Mouse (Mus musculus) liver, embryonic 13.5 days (tissue): Measurements from ENCODE around the gene Gm49711. TPM values are rescaled to one million over a fixed set of nuclear protein-coding genes. Genes with fewer than 3 reads are reported as not detected.
"Not testable (repeated sequence)": the region's sequence is repeated elsewhere in the genome, so short reads cannot be mapped to it uniquely, and the experiment has no call there.

Experiments used
- ATAC-seq: fragments of 200-750 bp; cut with Nextera tagmentation; 2 replicates; pipeline ENCODE4 v1.8.0; 2017; ENCODE audit warnings: low read depth, mild to moderate bottlenecking, moderate number of reproducible peaks, moderate library complexity
- DNase-seq: peaks from one replicate; pipeline ENCODE4 v3.0.0; 2022
- H3K27ac ChIP-seq: fragments of 300-500 bp; sonication (generic); 2 replicates; pipeline ENCODE4 v1.5.1; 2015; ENCODE audit warnings: moderate library complexity, mild to moderate bottlenecking, inconsistent platforms
- H3K27me3 ChIP-seq: fragments of 300-500 bp; sonication (generic); 2 replicates; pipeline ENCODE4 v1.6.1; 2015; ENCODE audit warnings: mild to moderate bottlenecking, inconsistent platforms
- H3K36me3 ChIP-seq: fragments of 300-500 bp; sonication (generic); 2 replicates; pipeline ENCODE4 v1.6.1; 2015; ENCODE audit warnings: mild to moderate bottlenecking, inconsistent platforms
- H3K4me1 ChIP-seq: fragments of 300-500 bp; sonication (generic); replicated peaks from 2 replicates; pipeline ENCODE4 v1.6.1; 2015; ENCODE audit warnings: inconsistent platforms
- H3K4me2 ChIP-seq: fragments of 300-500 bp; sonication (generic); 2 replicates; pipeline ENCODE4 v1.6.1; 2015; ENCODE audit warnings: inconsistent platforms, mild to moderate bottlenecking, moderate library complexity
- H3K4me3 ChIP-seq: fragments of 300-500 bp; sonication (generic); replicated peaks from 2 replicates; pipeline ENCODE4 v1.5.1; 2015; ENCODE audit warnings: mild to moderate bottlenecking, inconsistent platforms
- H3K9ac ChIP-seq: fragments of 300-500 bp; sonication (generic); 2 replicates; pipeline ENCODE4 v1.6.1; 2015; ENCODE audit warnings: mild to moderate bottlenecking, inconsistent platforms
- H3K9me3 ChIP-seq: fragments of 300-500 bp; sonication (generic); replicated peaks from 2 replicates; pipeline ENCODE4 v1.6.1; 2016; ENCODE audit warnings: inconsistent platforms
- WGBS: fragments of 180-500 bp; shearing (Covaris S2); methylation state at CpG from one replicate; pipeline ENCODE4 v1.1.7; 2015; ENCODE audit not compliant: insufficient replicate concordance; 5-methylcytosine and 5-hydroxymethylcytosine counted together
- polyA plus RNA-seq: library from polyadenylated mRNA; unstranded; fragments of >200 nt; fragmentation: Nextera tagmentation; extraction: Ambion mirVana; gene quantifications from 2 replicates; pipeline ENCODE4 v1.2.1, GENCODE M21; 2015

Gm49711 gene
- polyA plus RNA-seq, 1 experiment from 2014 or later: not detected

DNA sequence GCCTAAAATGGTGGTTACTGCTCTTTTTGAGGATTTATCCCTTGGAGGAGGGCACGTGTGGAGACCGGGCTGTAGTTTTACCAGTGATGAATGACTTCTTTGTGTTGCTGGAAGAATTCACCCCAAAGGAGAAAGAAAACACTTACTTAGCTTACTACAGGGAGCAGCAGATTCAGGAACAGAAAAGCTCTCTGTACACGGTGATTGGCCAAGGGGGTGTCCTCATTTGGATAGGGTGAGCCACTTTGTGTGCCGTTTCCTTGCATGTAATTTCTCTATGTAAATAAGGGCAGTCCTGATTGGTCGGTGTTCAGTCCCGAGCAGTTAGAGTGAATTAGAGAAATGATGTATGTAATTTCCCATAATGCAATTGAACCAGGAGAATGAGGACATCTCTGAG, 137.0 kb downstream of the Gm49711 start:
- Histone ChIP-seq H3K9me3 (no peaks in the 10 kb centered on the region), H3K4me1 (no peaks in the 10 kb centered on the region), H3K9ac (no peak overlapping the region), H3K4me3 (no peak overlapping the region), H3K27ac (no peak overlapping the region), H3K27me3 (no peaks in the 10 kb centered on the region), H3K4me2 (no peak overlapping the region), H3K36me3 (no peaks in the 10 kb centered on the region)
- ATAC-seq (no peak), DNase-seq (no peak)
- WGBS: 71% methylated on average over 6 of the region's 6 CpGs

DNA sequence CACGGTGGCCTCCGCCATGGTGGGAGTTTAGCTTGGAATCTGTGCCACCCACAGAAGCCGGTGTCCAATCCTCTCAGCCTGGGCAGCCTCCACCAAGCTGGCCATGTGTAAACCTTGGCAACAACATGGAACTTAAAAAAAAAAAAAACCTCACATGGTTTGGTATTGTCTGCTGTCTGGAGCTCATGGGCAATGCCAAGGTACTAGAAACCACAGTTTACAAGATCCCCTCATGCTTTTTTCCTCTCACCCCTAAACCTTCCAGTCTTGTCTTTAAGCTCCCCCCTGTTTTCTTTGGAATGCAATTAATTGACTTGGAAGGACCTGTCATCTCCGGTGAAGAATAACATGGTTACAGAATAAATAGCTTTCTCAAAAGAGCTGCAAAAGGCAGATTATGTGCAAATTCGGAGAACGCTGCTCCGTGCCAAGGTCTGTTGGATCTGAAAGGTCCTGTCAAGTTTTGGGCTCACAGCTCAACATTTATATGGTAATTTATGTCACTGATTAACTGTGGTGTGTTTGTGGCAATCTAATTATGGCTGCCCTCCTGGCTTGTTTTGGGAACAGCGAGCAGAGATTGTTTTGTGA, 138.7 kb downstream of the Gm49711 start:
- WGBS: 79% methylated on average over 8 of the region's 8 CpGs
- Histone ChIP-seq H3K27ac (no peak overlapping the region), H3K4me1 (no peaks in the 10 kb centered on the region), H3K9me3 (no peaks in the 10 kb centered on the region), H3K9ac (no peak overlapping the region), H3K4me3 (no peak overlapping the region), H3K4me2 (no peak overlapping the region), H3K27me3 (no peaks in the 10 kb centered on the region), H3K36me3 (no peaks in the 10 kb centered on the region)
- no peak for ATAC-seq
- no peak for DNase-seq

DNA sequence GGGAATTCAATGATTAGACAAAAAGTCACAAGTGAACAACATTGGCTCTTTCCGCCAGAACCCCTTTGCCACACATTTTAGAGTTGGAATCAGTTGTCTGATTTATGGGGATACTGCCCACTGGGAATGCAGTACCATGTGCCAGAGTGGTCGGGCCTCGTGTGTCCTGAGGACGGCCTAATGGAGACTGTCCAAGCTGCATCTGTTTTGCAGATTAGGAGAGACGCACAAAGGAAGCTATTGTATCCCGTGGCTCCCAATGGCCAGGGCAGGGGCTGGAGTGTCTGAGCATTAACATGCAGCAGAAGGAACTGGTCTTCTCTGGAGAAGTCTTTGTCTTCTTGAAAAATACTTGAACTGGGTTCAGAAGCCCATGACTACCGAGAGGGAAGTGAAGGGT, 142.5 kb downstream of the Gm49711 start:
- Histone ChIP-seq H3K27ac (no peak overlapping the region), H3K4me2 (no peak overlapping the region), H3K9ac (no peak overlapping the region), H3K9me3 (no peaks in the 10 kb centered on the region), H3K4me3 (no peak overlapping the region), H3K27me3 (no peaks in the 10 kb centered on the region), H3K4me1 (no peaks in the 10 kb centered on the region), H3K36me3 (no peaks in the 10 kb centered on the region)
- ATAC-seq (no peak), DNase-seq (no peak)
- 67% methylated on average over 7 of the region's 7 CpGs for WGBS

DNA sequence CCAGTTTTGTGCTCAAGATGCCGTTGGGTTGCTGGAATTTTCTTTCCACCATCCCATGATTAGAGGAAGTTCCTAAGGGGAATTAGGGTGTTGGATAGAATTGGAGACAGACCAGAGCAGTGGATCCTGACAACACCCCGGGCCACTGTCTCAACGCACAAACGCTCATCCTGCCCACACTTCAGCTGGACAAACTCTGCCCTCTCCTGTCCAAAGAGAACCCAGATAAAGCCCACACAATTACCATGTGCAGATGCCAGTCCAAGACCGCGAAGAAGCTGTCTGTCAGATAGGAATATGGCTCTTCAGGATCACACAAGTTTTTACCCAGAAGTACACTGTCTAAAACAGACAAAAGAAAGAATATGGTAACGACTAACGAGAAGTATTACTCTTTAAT, 145.5 kb downstream of the Gm49711 start:
- H3K27ac ChIP-seq: no peak overlapping the region
- no peaks in the 10 kb centered on the region for H3K36me3 ChIP-seq
- H3K9me3 ChIP-seq: no peaks in the 10 kb centered on the region
- no peaks in the 10 kb centered on the region for H3K4me1 ChIP-seq
- no peaks in the 10 kb centered on the region for H3K27me3 ChIP-seq
- no peak overlapping the region for H3K4me3 ChIP-seq
- 64% methylated on average over 8 of the region's 8 CpGs for WGBS
- no peak overlapping the region for H3K4me2 ChIP-seq
- H3K9ac ChIP-seq: no peak overlapping the region
- ATAC-seq (no peak), DNase-seq (no peak)

DNA sequence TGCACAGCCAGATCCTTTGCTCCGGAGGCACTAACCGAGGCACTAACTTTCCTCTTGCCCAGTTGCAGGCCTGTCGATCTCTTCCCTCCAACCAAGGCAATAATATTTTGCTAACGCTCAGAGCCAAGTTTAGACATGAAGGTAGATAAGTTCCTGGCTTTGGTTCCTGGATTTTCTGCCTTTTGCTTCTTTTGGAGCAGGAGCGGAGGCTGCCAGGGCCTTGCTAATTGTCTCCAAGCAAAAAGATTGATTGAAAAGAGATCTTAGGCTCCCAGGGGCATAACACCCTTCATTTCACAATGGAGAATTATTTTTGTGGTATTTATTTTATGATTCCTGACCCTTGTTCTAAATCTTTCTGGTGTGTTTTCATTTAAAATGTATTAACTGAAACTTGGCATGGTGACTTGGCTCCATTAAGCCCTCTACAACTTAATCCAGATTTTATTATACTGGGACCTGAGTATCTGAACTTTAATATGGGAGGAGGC, 151.2 kb downstream of the Gm49711 start:
- no peak overlapping the region for H3K27ac ChIP-seq
- no peaks in the 10 kb centered on the region for H3K9me3 ChIP-seq
- no peak overlapping the region for H3K4me3 ChIP-seq
- WGBS: 70% methylated on average over 5 of the region's 5 CpGs
- no peak overlapping the region for H3K9ac ChIP-seq
- H3K36me3 ChIP-seq: no peaks in the 10 kb centered on the region
- ATAC-seq (no peak), DNase-seq (no peak)
- no peaks in the 10 kb centered on the region for H3K27me3 ChIP-seq
- H3K4me2 ChIP-seq: no peak overlapping the region
- H3K4me1 ChIP-seq: no peaks in the 10 kb centered on the region

DNA sequence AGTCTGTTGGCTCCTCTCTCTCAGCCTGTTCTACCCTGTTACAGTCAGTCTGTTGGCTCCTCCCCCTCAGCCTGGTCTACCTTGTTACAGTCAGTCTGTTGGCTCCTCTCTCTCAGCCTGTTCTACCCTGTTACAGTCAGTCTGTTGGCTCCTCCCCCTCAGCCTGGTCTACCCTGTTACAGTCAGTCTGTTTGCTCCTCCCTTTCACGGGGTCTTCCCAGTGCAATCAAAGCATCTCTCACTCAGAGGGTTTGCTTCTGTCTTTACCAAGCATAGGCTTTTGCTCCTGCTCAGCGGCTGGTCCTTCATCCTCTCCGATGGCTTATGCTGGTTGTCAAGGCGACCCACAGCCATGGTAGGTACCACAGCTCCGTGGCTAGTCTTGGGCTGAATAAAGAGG, 152.2 kb downstream of the Gm49711 start:
- not testable (repeated sequence) for H3K4me2 ChIP-seq, H3K36me3 ChIP-seq, H3K27ac ChIP-seq, H3K4me3 ChIP-seq, H3K27me3 ChIP-seq, H3K9me3 ChIP-seq, ATAC-seq, H3K4me1 ChIP-seq, H3K9ac ChIP-seq, DNase-seq
- 65% methylated on average over 5 of the region's 5 CpGs for WGBS

DNA sequence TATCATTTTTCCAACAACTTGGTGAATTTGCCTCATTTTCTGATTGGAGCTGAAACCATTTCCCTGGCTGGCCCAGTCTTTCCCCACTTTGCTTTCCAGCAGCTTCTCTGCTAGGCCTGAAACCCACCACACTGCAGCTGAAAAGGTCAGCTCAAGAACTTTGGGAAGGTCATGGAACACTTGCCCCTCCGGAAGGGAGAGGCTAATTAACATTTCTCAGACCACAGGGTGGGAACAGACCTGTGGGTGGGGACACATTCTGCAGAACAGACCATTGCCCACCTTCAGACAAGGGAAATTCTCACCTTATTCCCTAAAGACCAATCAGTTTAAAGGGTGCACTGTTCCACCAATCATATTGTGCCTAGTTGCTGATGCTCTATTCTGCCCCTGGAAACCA, 155.8 kb downstream of the Gm49711 start:
- not testable (repeated sequence) for H3K4me3 ChIP-seq, ATAC-seq, H3K36me3 ChIP-seq, H3K9ac ChIP-seq, H3K27me3 ChIP-seq, H3K9me3 ChIP-seq, H3K27ac ChIP-seq, H3K4me1 ChIP-seq, DNase-seq, H3K4me2 ChIP-seq
- 63% methylated on average over 1 of the region's 1 CpGs for WGBS

DNA sequence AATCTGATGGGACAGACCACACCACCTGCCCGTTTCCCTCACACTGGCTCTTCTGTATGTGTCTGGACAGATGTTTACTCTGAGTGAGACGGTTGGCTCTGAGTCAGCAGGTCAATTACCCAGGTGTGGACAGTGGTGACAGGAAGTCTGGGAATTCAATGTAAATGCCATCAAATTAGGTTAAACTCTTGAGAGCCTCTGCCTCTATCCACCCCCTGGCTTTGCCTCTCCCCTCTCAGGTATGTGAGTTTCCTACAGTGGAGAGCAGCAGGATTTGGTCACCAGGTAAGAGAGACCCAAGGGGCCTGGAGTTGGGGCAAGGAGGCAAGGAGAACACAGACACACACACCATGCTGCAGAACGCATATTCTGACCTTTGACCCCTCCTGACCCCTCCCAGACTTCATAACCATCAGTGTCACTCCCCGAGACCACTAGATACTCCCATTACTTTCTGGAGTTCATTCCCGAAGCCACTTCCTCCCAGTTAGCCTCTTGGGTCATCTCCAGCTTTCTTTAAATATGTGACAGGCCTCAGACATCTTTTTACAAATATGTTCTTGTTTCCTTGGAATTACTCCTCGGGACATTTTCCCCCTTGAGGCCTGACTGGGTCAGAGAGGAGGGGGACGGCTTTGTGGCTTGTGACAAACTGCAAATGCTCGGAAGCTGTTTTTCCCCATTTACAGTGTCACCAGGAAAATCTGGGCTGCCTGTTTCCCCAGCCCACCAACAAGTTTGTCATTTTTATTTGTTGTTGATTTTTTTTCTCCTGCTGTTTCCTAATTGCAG, 157.7 kb downstream of the Gm49711 start:
- DNase-seq: no peak

DNA sequence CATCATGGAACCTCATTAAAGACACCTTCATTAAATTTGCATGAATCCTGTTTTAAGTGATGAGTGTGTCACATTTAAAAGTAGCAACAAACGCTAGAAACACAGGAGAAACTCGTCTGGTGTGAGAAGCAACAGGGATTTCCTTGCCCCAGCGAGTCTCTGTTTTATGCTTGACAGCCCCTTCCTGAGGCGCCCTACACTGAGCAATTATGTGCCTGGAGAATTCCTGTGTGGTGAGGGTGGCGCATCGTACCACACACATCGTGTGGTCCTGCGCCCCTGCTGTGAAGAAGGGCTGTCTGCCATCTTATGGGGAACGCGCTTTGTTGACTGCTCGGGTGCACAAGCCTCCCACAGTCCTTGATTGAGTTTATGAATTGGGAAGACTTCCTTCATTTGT, 162.6 kb downstream of the Gm49711 start:
- no peak for ATAC-seq
- H3K4me2 ChIP-seq: no peak overlapping the region

More for the DNA sequence above, 157.7 kb downstream of the Gm49711 start:
- Histone ChIP-seq H3K27me3 (no peaks in the 10 kb centered on the region), H3K4me3 (no peak overlapping the region), H3K9ac (no peak overlapping the region), H3K36me3 (no peaks in the 10 kb centered on the region), H3K9me3 (no peaks in the 10 kb centered on the region), H3K4me2 (no peak overlapping the region), H3K27ac (no peak overlapping the region), H3K4me1 (no peaks in the 10 kb centered on the region)
- ATAC-seq: no peak
- 47% methylated on average over 8 of the region's 8 CpGs for WGBS

DNA sequence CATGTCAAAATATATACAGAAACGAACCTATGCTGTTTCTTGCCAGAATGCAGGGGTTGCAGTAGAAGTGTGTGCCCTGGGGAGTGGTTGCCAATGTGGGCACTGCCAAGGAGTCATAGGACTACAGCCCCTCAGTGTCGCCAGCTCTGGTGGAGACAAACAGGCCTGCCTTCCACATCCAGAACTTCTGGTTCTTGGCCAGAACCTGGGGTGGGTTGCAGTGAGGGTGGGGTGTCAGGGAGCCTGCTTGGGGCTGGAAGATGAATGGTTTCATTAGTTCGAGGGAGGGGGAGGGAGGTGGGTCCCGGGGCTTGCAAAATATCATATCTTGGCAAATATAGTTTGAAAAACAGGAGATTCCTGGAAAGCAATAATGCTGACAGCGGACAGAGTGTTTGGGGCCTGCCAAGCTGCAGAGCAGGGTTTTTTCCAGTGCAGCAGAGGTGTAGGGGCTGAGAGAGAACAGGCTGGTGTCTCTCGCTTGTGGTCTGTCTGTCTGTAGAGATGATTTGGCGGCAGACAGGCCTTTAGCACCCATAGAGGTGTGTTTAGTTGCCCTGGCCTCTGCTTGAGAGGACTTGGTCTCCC, 170.3 kb downstream of the Gm49711 start:
- H3K27ac ChIP-seq: no peak overlapping the region
- ATAC-seq (no peak), DNase-seq (no peak)
- 61% methylated on average over 7 of the region's 7 CpGs for WGBS
- no peaks in the 10 kb centered on the region; the same call in 1 of the 2 replicates for H3K4me1 ChIP-seq
- H3K27me3 ChIP-seq: no peaks in the 10 kb centered on the region
- no peak overlapping the region for H3K4me2 ChIP-seq
- no peaks in the 10 kb centered on the region for H3K9me3 ChIP-seq
- H3K9ac ChIP-seq: no peak overlapping the region
- no peak overlapping the region for H3K4me3 ChIP-seq
- no peaks in the 10 kb centered on the region for H3K36me3 ChIP-seq

More for the DNA sequence above, 162.6 kb downstream of the Gm49711 start:
- no peaks in the 10 kb centered on the region for H3K27me3 ChIP-seq
- H3K9me3 ChIP-seq: no peaks in the 10 kb centered on the region
- no peak for DNase-seq
- H3K4me1 ChIP-seq: no peaks in the 10 kb centered on the region
- H3K4me3 ChIP-seq: no peak overlapping the region
- H3K9ac ChIP-seq: no peak overlapping the region
- no peak overlapping the region for H3K27ac ChIP-seq
- 73% methylated on average over 11 of the region's 11 CpGs for WGBS
- H3K36me3 ChIP-seq: no peaks in the 10 kb centered on the region

DNA sequence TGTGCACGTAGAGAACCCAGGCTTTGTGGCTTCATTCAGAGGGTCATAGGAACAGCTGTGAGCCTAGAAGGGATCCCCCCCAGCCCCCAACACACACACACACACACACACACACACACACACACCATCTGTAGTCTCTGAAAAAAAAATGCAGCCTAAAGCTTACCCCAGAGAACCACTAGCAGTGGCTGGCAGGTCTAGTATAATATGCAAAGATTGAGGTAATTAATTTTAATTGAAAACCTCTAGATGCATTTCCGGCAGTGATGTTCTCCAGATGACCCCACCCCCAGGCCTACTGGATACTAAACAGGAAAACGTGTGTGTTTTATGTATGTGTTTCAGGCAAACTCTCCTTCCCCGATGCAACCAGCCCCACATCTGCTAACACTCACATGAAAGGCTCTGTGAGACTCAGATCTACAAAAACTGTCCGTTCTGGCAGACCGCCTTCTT, 172.4 kb downstream of the Gm49711 start:
- no peaks in the 10 kb centered on the region for H3K36me3 ChIP-seq
- ATAC-seq (no peak), DNase-seq (no peak)
- H3K9me3 ChIP-seq: no peaks in the 10 kb centered on the region
- H3K4me1 ChIP-seq: no peaks in the 10 kb centered on the region; the same call in 1 of the 2 replicates
- no peaks in the 10 kb centered on the region for H3K27me3 ChIP-seq
- H3K4me2 ChIP-seq: no peak overlapping the region
- H3K4me3 ChIP-seq: no peak overlapping the region
- whole genome bisulfite sequencing: 68% methylated on average over 6 of the region's 6 CpGs
- no peak overlapping the region for H3K27ac ChIP-seq
- no peak overlapping the region for H3K9ac ChIP-seq
